Mouse (Mus musculus) lung, adult 2 months (tissue): ENCODE measurements at regions not wholly inside any gene's neighbourhood (a gene's known extent, or its start where the extent isn't known, plus 50 kb on each side); places are given as distances from the start of the nearest gene placed in this dataset.

Source experiments
- CTCF ChIP-seq: fragments of 200-500 bp; IDR thresholded peaks from 2 replicates; pipeline ENCODE4 v1.5.1; 2011; ENCODE audit warnings: mild to moderate bottlenecking, low read length, control low read depth; ENCODE audit not compliant: insufficient read depth
- POLR2A ChIP-seq: fragments of 200-500 bp; IDR thresholded peaks from 2 replicates; pipeline ENCODE4 v1.6.1; 2011; ENCODE audit warnings: low read depth, mild to moderate bottlenecking, control low read depth, low read length, borderline replicate concordance; ENCODE audit errors: extremely low read depth

- TF ChIP-seq CTCF (no peak), POLR2A (no peak)
Observed at GRCm38 (mm10) chr13:81856072-81856471, 73.2 kb downstream of the Cetn3 start.
